Mouse (Mus musculus) limb, embryonic 14.5 days (tissue): ENCODE data around the gene 2810408A11Rik. TPM values are rescaled to one million over a fixed set of nuclear protein-coding genes. Genes with fewer than 3 reads are reported as not detected.

Experiments used
- ATAC-seq: fragments of 200-750 bp; cut with Nextera tagmentation; 2 replicates; pipeline ENCODE4 v1.8.0; 2017; ENCODE audit warnings: low read depth, moderate number of reproducible peaks, moderate TSS enrichment; ENCODE audit not compliant: low FRiP score
- DNase-seq: peaks from one replicate; pipeline ENCODE4 v3.0.0-alpha.2; 2015; ENCODE audit warnings: low spot score
- H3K27ac ChIP-seq: fragments of 300-500 bp; sonication (generic); replicated peaks from 2 replicates; pipeline ENCODE4 v1.5.1; 2014; ENCODE audit warnings: low read depth, mild to moderate bottlenecking, low read length, moderate library complexity, mixed read lengths
- H3K27me3 ChIP-seq: fragments of 300-500 bp; sonication (generic); 2 replicates; pipeline ENCODE4 v1.6.1; 2014; ENCODE audit warnings: low read length, mixed read lengths; ENCODE audit not compliant: control insufficient read depth, insufficient read depth
- H3K36me3 ChIP-seq: fragments of 300-500 bp; sonication (generic); 2 replicates; pipeline ENCODE4 v1.6.1; 2014; ENCODE audit warnings: mild to moderate bottlenecking, low read length, moderate library complexity, mixed read lengths; ENCODE audit not compliant: control insufficient read depth, insufficient read depth
- H3K4me1 ChIP-seq: fragments of 300-500 bp; sonication (generic); 2 replicates; pipeline ENCODE4 v1.6.1; 2014; ENCODE audit warnings: antibody characterized with exemption, low read length, mixed read lengths; ENCODE audit not compliant: control insufficient read depth, insufficient read depth
- H3K4me2 ChIP-seq: fragments of 300-500 bp; sonication (generic); replicated peaks from 2 replicates; pipeline ENCODE4 v1.6.1; 2014; ENCODE audit warnings: low read depth, mild to moderate bottlenecking, low read length, moderate library complexity; ENCODE audit not compliant: severe bottlenecking
- H3K4me3 ChIP-seq: fragments of 300-500 bp; sonication (generic); replicated peaks from 2 replicates; pipeline ENCODE4 v1.5.1; 2014; ENCODE audit warnings: low read length
- H3K9ac ChIP-seq: fragments of 300-500 bp; sonication (generic); 2 replicates; pipeline ENCODE4 v1.6.1; 2014; ENCODE audit warnings: mild to moderate bottlenecking, low read depth, low read length, moderate library complexity; ENCODE audit not compliant: severe bottlenecking
- H3K9me3 ChIP-seq: fragments of 300-500 bp; sonication (generic); 2 replicates; pipeline ENCODE4 v1.6.1; 2016; ENCODE audit warnings: low read length; ENCODE audit not compliant: control insufficient read depth
- POLR2A ChIP-seq: fragments of 200-500 bp; IDR thresholded peaks from 2 replicates; pipeline ENCODE4 v1.8.0; 2012; ENCODE audit warnings: inconsistent platforms, mild to moderate bottlenecking, moderate library complexity, borderline replicate concordance; ENCODE audit not compliant: insufficient read depth, insufficient read length; ENCODE audit errors: extremely low read depth
- WGBS: fragments of 180-500 bp; shearing (Covaris S2); extraction: QIAGEN DNeasy Blood & Tissue Kit; methylation state at CpG from one replicate; pipeline ENCODE4 v1.1.7; 2014; 5-methylcytosine and 5-hydroxymethylcytosine counted together
- polyA plus RNA-seq, 2 experiments: library from polyadenylated mRNA; depleted of rRNA in 1 of 2; stranded (reverse) in 1 of 2; unstranded in 1 of 2; fragments of >200 nt; fragmentation: Nextera tagmentation in 1 of 2; extraction: Ambion mirVana in 1 of 2; gene quantifications; 2 replicates each; pipeline versions ENCODE4 v1.2.1 to v1.2.3; 2012 to 2014

2810408A11Rik gene
- polyA plus RNA-seq, 2 experiments: 8.9 TPM

- no peaks in the 10 kb centered on the region for H3K27me3 ChIP-seq
- no peak for TF ChIP-seq POLR2A
- H3K4me1 ChIP-seq: peaks cover 12% of the 10 kb centered on the region
- H3K36me3 ChIP-seq: peaks cover 48% of the 10 kb centered on the region
- H3K9ac ChIP-seq: peak overlapping the region; percentile 95; the same call in 1 of the 2 replicates
- H3K27ac ChIP-seq: no peak overlapping the region
- ATAC-seq (no peak), DNase-seq (no peak)
- WGBS: 88% methylated on average over 13 of the region's 13 CpGs
- peak overlapping the region; percentile 91 for H3K4me3 ChIP-seq
- H3K9me3 ChIP-seq: no peaks in the 10 kb centered on the region
- peak overlapping the region; percentile 75 for H3K4me2 ChIP-seq
Observed at GRCm38 (mm10) chr11:69902972-69903371, 2.2 kb upstream of the 2810408A11Rik start.

- Histone ChIP-seq H3K27ac (peak overlapping the region; percentile 98), H3K4me3 (peak overlapping the region; percentile 91), H3K4me2 (peak overlapping the region; percentile 75), H3K27me3 (no peaks in the 10 kb centered on the region), H3K9me3 (no peaks in the 10 kb centered on the region), H3K9ac (peak overlapping the region; percentile 95), H3K36me3 (peaks cover 39% of the 10 kb centered on the region), H3K4me1 (peaks cover 12% of the 10 kb centered on the region)
- DNase-seq (no peak), ATAC-seq (no peak; the same call in 1 of the 2 replicates)
- TF ChIP-seq POLR2A: no peak
- WGBS: under 1% methylated on average over 39 of the region's 39 CpGs
Observed at GRCm38 (mm10) chr11:69901993-69902392, 1.2 kb upstream of the 2810408A11Rik start.

GRCm38 (mm10) chr11:69901406-69901846, 639 bp upstream of the 2810408A11Rik start:
- WGBS: under 1% methylated on average over 42 of the region's 42 CpGs
- H3K4me3 ChIP-seq: peak overlapping the region; percentile 91
- TF ChIP-seq POLR2A: no peak; the same call in 1 of the 2 replicates
- no peaks in the 10 kb centered on the region for H3K9me3 ChIP-seq
- DNase-seq (peak; percentile 98), ATAC-seq (peak; percentile 78)
- H3K36me3 ChIP-seq: peaks cover 33% of the 10 kb centered on the region
- H3K4me1 ChIP-seq: peaks cover 12% of the 10 kb centered on the region
- peak overlapping the region; percentile 75 for H3K4me2 ChIP-seq
- peak overlapping the region; percentile 95 for H3K9ac ChIP-seq
- peak overlapping the region; percentile 98 for H3K27ac ChIP-seq
- no peaks in the 10 kb centered on the region for H3K27me3 ChIP-seq

GRCm38 (mm10) chr11:69899870-69900269, 917 bp downstream of the 2810408A11Rik start:
- 19% methylated on average over 4 of the region's 4 CpGs for WGBS

GRCm38 (mm10) chr11:69895291-69895690, 5.5 kb downstream of the 2810408A11Rik start, which contains the start of gene Acap1:
Gene Acap1, minus strand, starts transcription at chr11:69895539.
- no peak for DNase-seq
- ATAC-seq: no peak
- 65% methylated on average over 4 of the region's 4 CpGs for WGBS
- no peaks in the 10 kb centered on the region for H3K9me3 ChIP-seq
- TF ChIP-seq POLR2A: no peak
- H3K27me3 ChIP-seq: no peaks in the 10 kb centered on the region
- no peak within 1 kb of the TSS for H3K4me2 ChIP-seq
- no peak within 1 kb of the TSS for H3K4me3 ChIP-seq
- no peaks in the 10 kb centered on the region for H3K36me3 ChIP-seq
- no peak within 1 kb of the TSS for H3K27ac ChIP-seq
- no peak within 1 kb of the TSS for H3K9ac ChIP-seq
- peaks cover 7% of the 10 kb centered on the region for H3K4me1 ChIP-seq

More at GRCm38 (mm10) chr11:69899870-69900269, 917 bp downstream of the 2810408A11Rik start:
- peaks cover 18% of the 10 kb centered on the region for H3K36me3 ChIP-seq
- peak overlapping the region; percentile 91 for H3K4me3 ChIP-seq
- ATAC-seq (no peak), DNase-seq (no peak)
- H3K9me3 ChIP-seq: no peaks in the 10 kb centered on the region
- no peaks in the 10 kb centered on the region for H3K27me3 ChIP-seq
- H3K9ac ChIP-seq: peak overlapping the region; percentile 95
- peaks cover 12% of the 10 kb centered on the region for H3K4me1 ChIP-seq
- no peak for TF ChIP-seq POLR2A
- peak overlapping the region; percentile 75 for H3K4me2 ChIP-seq
- H3K27ac ChIP-seq: 0 out of 2 replicates have a peak overlapping the region, but pooled peaks have one; percentile 98
